Mouse (Mus musculus) small intestine, adult 2 months (tissue): ENCODE measurements around the gene Homer2.

Experiments
- CTCF ChIP-seq: fragments of 200-500 bp; IDR thresholded peaks from 2 replicates; pipeline ENCODE4 v1.5.1; 2012; ENCODE audit warnings: low read depth, mild to moderate bottlenecking, control low read depth, inconsistent platforms, low read length, moderate library complexity, mixed read lengths; ENCODE audit not compliant: insufficient replicate concordance, insufficient read length; ENCODE audit errors: extremely low read depth
- POLR2A ChIP-seq: fragments of 200-500 bp; IDR thresholded peaks from 2 replicates; pipeline ENCODE4 v1.6.1; 2012; ENCODE audit warnings: low read depth, mild to moderate bottlenecking, control low read depth, inconsistent platforms, low read length, moderate library complexity

GRCm38 (mm10) chr7:81575606-81576005, 131.7 kb downstream of the Homer2 start:
- TF ChIP-seq CTCF (no peak), POLR2A (no peak)
